Mouse (Mus musculus) hindlimb bud, embryonic 11.5 days (tissue): ENCODE measurements around the gene Ces2a.

ENCODE experiments used
- DNase-seq: peaks from one replicate; pipeline ENCODE4 v3.0.0-alpha.2; 2012; ENCODE audit warnings: low read depth, low spot score; ENCODE audit errors: extremely low spot score

Gene Ces2a

DNA sequence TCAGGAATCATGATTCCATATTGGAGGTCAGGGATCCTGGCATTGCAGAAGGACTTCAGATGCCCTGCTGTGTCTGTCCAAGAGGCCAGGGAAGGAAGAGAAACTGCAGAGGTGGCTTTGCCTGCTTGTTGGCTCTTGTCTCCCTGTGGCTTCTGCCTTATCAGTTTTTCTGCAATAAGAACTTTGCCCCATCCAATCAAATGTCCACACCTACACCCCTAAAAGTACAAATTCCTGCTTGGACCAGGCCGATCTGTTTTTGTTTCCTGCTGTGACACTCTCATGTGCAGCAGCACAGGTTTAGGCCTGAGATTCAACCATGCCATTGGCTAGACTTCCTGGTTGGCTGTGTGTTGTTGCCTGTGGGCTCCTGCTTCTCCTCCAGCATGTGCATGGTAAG is at the start of gene Ces2a:
Ces2a (plus strand) TSS at position 251 of the 400 bp plus-strand sequence.
- DNase-seq: no peak

DNA sequence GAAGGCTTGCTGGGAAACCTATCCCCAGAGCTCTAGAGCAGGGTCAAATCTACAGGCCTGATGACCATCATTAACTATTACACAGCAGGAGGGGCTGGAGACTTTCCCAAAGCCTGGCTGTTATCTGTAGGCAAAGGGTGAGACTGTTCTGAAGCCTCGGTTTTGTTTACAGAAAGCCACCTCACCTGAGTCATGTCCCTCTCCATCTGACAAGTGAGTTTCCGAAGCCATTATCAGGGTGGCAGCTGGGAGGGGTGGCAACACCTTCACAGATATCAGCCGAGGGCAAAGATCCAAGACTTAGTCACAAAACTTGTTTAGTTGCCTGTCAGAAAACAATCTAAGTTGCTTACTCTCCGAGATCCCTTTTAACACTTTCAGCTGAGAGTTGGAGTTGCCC is 45.4 kb upstream of the Ces2a start:
- DNase-seq: no peak

DNA sequence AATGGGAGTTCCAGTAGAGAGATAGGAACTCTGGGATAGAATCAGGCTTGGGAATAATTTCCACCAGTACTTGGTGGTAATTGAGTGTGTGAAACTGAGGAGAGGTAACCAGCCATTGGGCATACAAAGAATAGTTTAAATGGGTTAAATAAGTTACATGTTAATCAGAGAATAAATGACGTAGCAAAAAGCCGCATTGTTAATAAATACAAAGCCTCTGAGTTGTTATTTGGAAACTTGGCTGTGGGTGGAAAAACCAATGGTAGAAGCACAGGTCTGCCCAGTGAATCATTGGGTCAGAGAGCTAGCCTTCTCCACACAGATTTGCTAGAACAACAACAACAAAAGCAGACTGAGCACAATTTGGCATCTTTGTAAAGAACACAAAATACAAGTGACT is 35.2 kb upstream of the Ces2a start:
- no peak for DNase-seq

DNA sequence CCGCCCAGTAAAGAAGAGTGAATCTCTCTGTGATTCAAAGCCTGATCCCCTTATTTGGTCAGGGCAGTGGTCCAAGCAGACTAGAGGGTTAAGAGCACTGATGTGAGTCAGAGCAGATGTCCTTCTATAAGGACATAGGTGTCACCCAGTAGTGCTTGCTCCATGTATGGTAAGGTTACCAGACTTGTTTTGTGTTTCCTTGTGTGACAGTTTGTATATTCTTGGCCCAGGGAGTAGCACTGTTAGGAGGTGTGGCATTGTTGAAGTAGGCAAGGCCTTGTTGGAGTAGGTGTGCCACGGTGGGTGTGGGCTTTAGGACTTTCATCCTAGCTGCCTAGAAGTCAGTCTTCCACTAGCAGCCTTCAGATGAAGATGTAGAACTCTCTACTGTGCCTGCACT is 31.9 kb upstream of the Ces2a start:
- DNase-seq: no peak

DNA sequence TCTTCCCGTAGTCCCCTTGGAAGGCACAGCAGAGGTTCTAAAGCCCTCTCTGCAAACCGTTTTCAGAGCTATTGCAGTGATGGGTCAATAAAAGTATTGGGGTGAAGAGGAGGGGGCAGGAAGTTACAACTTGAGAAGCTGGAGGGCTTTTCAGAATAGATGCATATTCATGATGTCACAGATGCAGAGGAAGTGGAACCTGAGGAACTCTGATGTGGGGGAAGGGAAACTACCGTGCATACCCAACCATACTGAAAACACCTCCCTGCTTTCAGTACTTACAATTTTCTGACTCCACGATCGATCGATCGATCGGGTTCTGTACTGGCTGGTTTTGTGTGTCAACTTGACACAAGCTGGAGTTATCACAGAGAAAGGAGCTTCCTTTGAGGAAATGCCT is 12.6 kb upstream of the Ces2a start:
- DNase-seq: no peak

DNA sequence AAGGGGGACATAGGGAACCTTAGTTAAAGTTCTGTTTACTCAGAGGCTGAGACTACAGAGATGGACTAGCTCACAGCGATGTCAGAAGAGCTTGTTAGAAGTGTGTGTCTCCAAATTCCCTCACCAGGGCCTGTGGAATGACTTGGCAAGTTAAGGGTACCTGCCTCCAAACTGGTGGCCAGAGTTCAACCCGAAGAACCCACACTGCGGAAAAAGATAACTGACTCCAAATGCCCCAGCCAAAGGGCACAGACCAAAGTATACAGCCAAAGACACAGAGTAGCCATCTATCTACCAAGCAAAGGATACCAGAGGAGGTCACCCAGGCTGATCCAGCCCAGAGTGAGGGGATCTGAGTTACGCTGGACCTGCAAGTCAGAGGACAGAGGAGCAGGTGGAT is 2.4 kb upstream of the Ces2a start:
- no peak for DNase-seq

DNA sequence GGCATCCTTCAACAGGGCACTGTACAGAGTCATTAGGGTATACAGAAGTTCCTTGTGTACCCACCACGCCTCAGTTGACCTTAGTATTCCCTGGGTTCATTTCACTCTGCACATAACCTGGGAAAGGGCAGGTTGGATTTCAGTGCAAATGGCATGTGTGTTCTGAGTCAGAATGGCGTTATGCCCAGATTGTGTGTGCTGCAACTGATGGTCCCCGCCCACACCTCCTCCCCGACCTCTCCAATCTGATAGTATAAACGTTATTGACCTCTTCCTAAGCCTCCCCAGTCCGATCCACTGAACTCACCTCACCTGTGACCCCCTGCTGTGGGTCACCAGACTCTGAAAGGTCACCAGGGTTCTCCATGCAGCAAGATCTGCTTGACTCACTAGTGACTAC is 1.8 kb upstream of the Ces2a start:
- no peak for DNase-seq

DNA sequence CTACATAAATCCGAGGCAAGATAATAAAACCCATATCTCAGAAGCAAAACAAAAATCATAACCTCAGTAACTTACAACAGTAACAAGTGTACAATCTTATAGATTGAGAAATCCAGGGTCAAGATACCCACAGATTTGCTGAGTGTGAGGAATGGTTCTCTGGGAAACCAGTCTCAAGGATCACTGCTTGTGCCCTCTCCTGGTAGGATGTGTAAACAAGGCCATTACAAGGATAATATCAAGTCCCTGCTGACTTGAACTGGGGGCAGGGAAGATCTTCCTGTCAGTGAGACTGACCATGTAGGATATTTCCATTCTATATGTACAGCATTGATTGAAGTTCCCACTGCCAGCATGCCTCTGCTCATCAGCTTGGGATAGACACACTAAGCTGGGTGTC is 8.2 kb downstream of the Ces2a start:
- no peak for DNase-seq

DNA sequence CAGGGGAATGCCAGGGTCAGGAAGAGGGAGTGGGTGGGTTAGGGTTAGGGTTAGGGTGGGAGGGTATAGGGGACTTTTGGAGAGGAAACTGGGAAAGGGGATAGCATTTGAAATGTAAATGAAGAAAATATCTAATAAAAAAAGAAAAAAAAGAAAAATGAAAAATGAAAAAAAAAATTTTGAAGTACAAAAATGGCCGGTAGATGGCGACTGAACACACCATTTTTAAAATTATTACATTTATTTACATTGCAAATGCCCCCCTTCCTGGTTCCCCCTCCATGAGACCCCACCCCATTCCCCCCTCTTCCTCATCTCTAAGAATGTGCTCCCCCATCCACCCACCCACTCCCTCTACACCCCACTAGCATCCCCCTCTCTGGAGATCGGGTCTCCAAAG is 9.6 kb downstream of the Ces2a start:
- DNase-seq: no peak

DNA sequence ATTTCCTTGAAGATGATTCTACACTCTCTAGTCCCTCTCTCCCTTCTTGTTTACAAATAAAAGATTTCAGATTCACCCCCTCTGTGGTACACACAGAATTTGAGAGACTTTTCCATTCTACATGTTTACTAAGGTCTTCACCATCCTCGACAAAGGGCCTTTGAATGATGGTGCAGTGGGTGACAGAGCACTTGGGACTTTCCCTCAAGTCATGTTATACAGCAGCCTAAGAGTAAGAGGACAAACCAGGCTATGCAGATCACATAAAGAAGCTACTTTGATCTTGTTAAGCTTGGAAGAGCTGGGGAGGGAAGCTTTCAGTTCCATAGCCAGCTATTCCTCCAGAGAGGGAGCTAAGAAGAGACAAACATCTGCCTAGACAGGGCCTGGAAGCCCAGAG is 19.0 kb downstream of the Ces2a start:
- DNase-seq: no peak

DNA sequence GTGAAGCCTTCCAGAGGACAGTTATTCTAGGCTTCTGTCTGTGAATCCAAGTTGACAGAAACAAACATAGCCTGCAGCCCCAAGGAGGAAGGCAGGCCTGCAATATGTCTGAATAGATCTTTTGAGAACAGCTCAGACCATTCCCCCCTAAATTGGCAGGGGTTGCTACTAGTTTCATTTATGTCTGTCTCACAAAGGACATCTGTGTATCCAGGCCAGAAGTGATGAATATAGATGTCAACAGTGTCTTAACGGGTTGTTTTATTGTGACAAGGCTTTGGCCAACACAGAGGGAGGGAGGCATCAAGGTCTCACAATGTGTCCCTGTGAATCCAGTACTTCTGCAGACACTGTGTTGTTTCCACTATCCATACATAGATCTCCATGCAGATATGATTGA is 23.8 kb downstream of the Ces2a start:
- DNase-seq: no peak

DNA sequence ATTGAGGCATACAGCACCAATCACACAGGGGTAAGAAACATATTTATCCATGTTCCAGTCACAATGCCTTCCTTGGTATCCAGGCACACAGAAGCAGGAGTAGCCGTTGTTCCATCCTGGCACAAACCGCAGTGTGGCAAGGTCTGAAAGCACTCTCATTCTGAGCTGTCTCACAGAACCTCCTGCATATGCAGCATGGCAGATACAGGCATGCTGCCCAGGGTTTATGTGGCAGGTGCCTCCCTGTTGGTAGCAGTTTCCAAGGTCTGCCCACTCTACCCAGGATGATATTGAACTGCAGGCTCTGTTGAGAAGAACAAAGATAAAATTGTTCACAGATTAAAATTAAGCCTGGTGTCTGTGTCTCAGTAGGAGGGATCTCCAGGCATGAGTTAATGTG is 24.4 kb downstream of the Ces2a start:
- DNase-seq: no peak

DNA sequence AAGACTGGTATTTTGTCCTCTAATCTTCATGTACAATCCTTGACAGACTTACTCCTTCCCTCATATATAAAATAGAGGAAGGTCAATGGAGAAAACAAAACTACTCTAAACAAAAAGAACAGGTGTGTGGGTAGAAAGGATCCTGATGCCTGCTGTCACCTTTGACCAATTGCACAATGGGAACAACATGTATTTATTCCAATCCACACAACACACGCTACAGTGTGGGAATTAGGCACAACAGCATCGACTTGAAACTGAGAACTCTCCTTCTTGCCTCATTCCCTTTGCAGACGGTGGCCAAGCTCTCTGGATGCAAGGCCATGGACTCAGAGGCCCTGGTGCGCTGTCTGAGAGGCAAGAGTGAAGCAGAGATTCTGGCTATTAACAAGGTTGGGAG is 27.3 kb downstream of the Ces2a start:
- DNase-seq: no peak

DNA sequence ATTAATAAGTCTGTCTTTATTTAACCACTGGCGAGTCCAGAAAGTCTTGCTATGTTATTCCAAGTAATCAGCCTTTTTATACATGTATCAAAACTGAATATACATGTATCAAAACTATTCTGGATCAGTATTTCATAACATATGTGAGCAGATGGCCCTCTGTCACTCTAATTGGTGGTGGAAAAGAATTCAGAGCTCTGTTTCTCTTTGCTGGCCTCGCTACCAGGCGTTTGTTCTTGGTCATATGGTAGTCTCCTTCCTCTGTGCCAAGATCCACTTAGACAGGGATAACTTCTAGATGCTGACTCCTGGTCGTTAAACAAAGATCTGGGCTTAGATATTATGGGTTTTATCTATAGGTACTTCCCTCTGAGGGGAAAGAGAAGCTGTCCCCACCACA is 32.7 kb downstream of the Ces2a start:
- no peak for DNase-seq

DNA sequence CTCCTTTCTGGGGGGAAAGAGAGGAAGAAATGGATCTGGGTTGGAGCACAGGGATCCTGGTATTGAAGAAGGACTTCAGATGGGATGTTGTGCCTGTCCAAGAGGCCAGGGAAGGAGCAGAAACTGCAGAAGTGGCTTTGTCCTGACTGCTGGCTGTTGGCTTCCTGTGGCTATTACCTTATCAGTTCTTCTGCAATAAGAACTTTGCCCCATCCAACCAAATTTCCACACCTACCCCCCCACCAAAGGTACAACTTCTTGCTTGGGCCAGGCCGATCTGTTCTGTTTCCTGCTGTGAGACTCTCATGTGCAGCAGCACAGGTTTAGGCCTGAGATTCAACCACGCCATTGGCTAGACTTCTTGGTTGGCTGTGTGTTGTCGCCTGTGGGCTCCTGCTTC is 36.6 kb downstream of the Ces2a start:
- DNase-seq: no peak

DNA sequence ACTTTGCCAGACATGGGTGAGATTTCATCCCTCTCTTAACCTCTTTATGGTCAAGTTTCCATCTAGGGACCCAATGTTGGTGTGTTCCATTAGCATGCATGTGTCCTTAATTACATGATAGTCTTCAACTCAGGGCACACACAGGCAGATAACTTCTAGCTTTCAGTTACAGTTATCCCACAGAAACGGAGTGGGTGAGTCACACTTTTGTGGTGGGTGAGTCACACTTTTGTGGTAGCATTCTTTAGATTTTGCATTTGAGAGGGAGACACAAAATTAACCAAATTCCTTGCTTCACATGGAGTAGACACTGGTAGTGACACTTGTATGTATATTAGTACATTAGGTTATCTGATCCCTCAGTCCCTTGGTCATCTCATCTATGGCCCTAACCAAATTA is 53.2 kb downstream of the Ces2a start:
- DNase-seq: no peak

DNA sequence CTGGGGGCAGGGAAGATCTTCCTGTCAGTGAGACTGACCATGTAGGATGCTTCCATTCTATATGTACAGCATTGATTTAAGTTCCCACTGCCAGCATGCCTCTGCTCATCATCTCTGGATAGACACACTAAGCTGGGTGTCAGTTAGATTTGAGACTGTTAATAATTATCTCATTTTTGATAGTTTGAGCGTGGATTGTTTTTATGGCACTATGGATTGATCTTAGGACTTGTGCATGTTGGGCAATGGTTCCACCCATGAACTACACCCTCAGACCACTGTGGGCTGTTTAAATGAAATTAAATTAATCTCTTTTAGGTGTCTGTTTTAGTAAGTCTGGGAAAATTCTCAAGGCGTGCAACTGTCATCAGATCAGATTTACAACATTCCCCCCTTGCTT is 55.1 kb downstream of the Ces2a start:
- DNase-seq: no peak

DNA sequence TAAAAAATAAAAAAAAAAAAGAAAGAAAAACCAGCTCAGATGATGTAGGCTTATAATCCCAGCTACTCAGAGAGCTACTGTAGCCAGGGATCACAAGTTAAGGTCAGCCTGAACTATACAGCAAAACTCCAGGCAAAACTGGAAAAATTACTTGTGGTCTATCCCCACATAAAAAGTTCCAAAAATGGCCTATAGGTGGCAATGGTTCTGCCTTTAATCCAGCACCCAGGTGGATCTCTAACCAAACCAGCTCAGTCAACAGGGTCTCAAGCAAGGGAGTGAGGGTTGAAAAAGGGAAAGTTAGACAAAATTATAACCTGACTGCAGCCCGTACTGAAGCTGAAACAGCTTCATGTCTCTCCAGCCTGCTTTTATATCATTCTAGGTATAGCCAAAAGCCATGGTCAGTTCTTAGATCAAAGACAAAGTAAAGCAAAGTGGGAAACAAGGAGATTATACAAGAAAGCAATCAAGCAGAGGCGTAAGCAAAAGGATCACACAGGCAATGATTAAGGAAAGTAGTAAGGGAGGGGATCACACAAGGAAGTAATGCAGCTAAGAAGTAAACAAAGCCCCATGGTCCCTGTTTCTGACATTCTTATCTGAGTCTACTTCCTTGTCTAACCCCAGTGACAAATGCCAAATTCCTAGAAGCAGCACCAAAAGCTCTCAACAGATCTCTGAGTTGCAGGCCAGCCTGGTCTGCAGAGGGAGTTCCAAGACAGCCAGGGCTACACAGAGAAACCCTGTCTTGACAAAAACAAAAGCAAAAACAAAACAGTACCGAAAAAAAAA is 56.3 kb downstream of the Ces2a start:
- no peak for DNase-seq
